Mouse (Mus musculus) embryonic facial prominence, embryonic 15.5 days (tissue): ENCODE measurements around the gene Krtap1-4. TPM values are rescaled to one million over a fixed set of nuclear protein-coding genes. Genes with fewer than 3 reads are reported as not detected.
"Not testable (repeated sequence)": the region's sequence is repeated elsewhere in the genome, so short reads cannot be mapped to it uniquely, and the experiment has no call there.

Source experiments
- ATAC-seq: fragments of 200-750 bp; cut with Nextera tagmentation; 2 replicates; pipeline ENCODE4 v1.8.0; 2017; ENCODE audit warnings: low read depth, moderate TSS enrichment; ENCODE audit not compliant: insufficient number of reproducible peaks, low FRiP score, low TSS enrichment
- H3K27ac ChIP-seq: fragments of 300-500 bp; sonication (generic); replicated peaks from 2 replicates; pipeline ENCODE4 v1.5.1; 2015; ENCODE audit warnings: mild to moderate bottlenecking, inconsistent platforms
- H3K27me3 ChIP-seq: fragments of 300-500 bp; sonication (generic); 2 replicates; pipeline ENCODE4 v1.6.1; 2015; ENCODE audit warnings: inconsistent platforms
- H3K36me3 ChIP-seq: fragments of 300-500 bp; sonication (generic); 2 replicates; pipeline ENCODE4 v1.6.1; 2015; ENCODE audit warnings: mild to moderate bottlenecking, inconsistent platforms
- H3K4me1 ChIP-seq: fragments of 300-500 bp; sonication (generic); 2 replicates; pipeline ENCODE4 v1.6.1; 2015; ENCODE audit warnings: inconsistent platforms
- H3K4me2 ChIP-seq: fragments of 300-500 bp; sonication (generic); replicated peaks from 2 replicates; pipeline ENCODE4 v1.6.1; 2015; ENCODE audit warnings: mild to moderate bottlenecking, inconsistent platforms
- H3K4me3 ChIP-seq: fragments of 300-500 bp; sonication (generic); replicated peaks from 2 replicates; pipeline ENCODE4 v1.5.1; 2015; ENCODE audit warnings: mild to moderate bottlenecking, inconsistent platforms
- H3K9ac ChIP-seq: fragments of 300-500 bp; sonication (generic); 2 replicates; pipeline ENCODE4 v1.6.1; 2015; ENCODE audit warnings: inconsistent platforms
- H3K9me3 ChIP-seq: fragments of 300-500 bp; sonication (generic); replicated peaks from 2 replicates; pipeline ENCODE4 v1.6.1; 2016; ENCODE audit warnings: inconsistent platforms
- WGBS: fragments of 180-500 bp; shearing (Covaris S2); methylation state at CpG from one replicate; pipeline ENCODE4 v1.1.7; 2015; 5-methylcytosine and 5-hydroxymethylcytosine counted together
- polyA plus RNA-seq: library from polyadenylated mRNA; unstranded; fragments of >200 nt; fragmentation: Nextera tagmentation; extraction: Ambion mirVana; gene quantifications from 2 replicates; pipeline ENCODE4 v1.2.1, GENCODE M21; 2015

Krtap1-4 gene
- polyA plus RNA-seq = 2.0 and 2.2 TPM in 2 replicates

DNA sequence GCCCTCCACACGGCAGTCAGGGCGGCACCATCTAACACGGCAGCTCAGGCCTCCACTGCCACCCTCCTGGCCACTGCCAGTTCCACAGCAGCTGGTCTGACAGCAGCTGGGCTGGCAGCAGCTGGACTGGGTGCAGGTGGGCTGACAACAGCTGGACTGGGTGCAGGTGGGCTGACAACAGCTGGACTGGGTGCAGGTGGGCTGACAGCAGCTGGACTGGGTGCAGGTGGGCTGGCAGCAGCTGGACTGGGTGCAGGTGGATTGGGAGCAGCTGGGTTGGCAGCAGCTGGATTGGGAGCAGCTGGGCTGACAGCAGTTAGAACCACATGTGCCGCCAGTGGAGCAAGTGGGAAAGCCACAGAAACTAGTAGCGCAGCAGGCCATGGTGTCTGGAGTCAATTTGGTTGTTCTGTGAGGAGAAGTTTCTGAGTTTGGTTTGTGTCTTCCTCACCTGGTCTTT, at the start of gene Krtap1-4:
TSS of gene Krtap1-4 (minus strand) at position 410 of the 460 bp plus-strand sequence.
- Histone ChIP-seq H3K9ac (no peak within 1 kb of the TSS), H3K27ac (no peak within 1 kb of the TSS), H3K4me3 (no peak within 1 kb of the TSS), H3K4me1 (no peaks in the 10 kb centered on the region), H3K9me3 (no peaks in the 10 kb centered on the region), H3K36me3 (no peaks in the 10 kb centered on the region), H3K27me3 (no peaks in the 10 kb centered on the region), H3K4me2 (no peak within 1 kb of the TSS)
- WGBS = 55% methylated on average over 5 of the region's 5 CpGs
- ATAC-seq = no peak

DNA sequence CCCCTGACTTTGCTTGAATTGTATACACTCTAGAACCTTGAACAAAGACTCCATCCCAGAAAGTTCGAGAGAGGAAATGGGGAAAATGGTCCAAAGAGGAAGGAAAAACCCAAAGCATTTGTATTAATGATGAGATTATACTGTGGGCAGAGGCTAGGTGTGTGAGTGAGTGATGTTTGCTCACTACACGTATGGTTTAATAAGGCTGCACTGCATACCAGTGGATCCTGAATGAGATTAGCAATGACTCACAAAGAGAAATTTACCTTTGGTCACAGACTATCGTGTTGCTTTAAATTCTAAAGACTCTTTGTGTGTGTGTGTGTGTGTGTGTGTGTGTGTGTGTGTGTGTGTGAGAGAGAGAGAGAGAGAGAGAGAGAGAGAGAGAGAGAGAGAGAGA, 47.4 kb upstream of the Krtap1-4 start:
- H3K4me2 ChIP-seq = no peak overlapping the region
- 59% methylated on average over 3 of the region's 3 CpGs for WGBS

DNA sequence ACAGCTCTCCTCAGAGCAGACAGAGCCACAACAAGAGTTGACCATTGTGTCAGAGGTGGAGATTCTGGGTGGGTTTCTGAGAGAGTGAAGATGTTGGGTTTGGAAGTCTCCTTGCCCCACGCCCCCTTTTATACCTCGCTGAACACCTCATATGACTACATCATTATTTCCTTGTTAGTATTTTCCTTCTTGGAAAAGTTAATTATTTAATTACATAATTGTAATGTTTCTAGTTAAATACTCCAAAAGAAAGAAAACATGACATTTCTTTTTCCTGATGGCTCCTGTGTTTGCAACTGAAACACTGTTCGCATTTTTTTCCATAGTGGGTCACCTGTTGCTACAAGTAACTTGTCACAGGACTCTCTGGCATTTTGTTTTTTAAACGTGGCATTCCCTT, 44.7 kb upstream of the Krtap1-4 start, which contains the start of gene Krtap4-1:
TSS of gene Krtap4-1 (minus strand) at position 101 of the 400 bp plus-strand sequence.
- no peak for ATAC-seq
- Histone ChIP-seq H3K4me2 (no peak within 1 kb of the TSS), H3K9me3 (no peaks in the 10 kb centered on the region), H3K27ac (no peak within 1 kb of the TSS), H3K4me3 (no peak within 1 kb of the TSS), H3K9ac (no peak within 1 kb of the TSS), H3K27me3 (no peaks in the 10 kb centered on the region), H3K36me3 (no peaks in the 10 kb centered on the region), H3K4me1 (no peaks in the 10 kb centered on the region)
- WGBS = 69% methylated on average over 4 of the region's 4 CpGs

More for the DNA sequence above, 47.4 kb upstream of the Krtap1-4 start:
- ATAC-seq = no peak
- no peaks in the 10 kb centered on the region for H3K36me3 ChIP-seq
- no peak overlapping the region for H3K9ac ChIP-seq
- H3K9me3 ChIP-seq = no peaks in the 10 kb centered on the region
- no peaks in the 10 kb centered on the region for H3K27me3 ChIP-seq
- H3K27ac ChIP-seq = no peak overlapping the region
- H3K4me1 ChIP-seq = peaks cover 3% of the 10 kb centered on the region; the same call in 1 of the 2 replicates
- H3K4me3 ChIP-seq = no peak overlapping the region

DNA sequence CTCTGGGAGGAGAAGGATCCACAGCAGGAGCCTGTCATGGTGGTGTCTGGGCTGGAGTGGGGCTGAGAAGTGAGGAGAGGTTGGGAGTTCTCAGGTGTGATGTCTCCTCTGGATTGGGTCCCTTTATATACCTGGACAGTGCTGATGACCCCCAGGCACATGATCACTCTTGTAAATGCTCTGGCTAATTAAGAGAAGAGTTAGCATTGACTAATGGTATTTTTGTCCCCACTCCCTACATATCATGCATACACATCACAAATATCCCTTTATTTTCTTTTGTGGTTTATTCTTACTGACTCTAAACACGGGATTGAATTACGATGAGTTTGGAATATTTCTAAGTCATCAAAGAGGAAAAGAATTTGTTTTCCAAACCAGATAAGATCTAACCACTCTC, 36.9 kb upstream of the Krtap1-4 start, which contains the start of gene Gm11562:
TSS of gene Gm11562 (minus strand) at position 101 of the 400 bp plus-strand sequence.
- ATAC-seq = no peak
- no peak within 1 kb of the TSS for H3K27ac ChIP-seq
- no peak within 1 kb of the TSS for H3K9ac ChIP-seq
- 63% methylated on average over 2 of the region's 2 CpGs for WGBS
- H3K36me3 ChIP-seq = no peaks in the 10 kb centered on the region
- H3K4me1 ChIP-seq = no peaks in the 10 kb centered on the region
- H3K9me3 ChIP-seq = no peaks in the 10 kb centered on the region
- no peaks in the 10 kb centered on the region for H3K27me3 ChIP-seq
- no peak within 1 kb of the TSS for H3K4me3 ChIP-seq
- H3K4me2 ChIP-seq = no peak within 1 kb of the TSS

DNA sequence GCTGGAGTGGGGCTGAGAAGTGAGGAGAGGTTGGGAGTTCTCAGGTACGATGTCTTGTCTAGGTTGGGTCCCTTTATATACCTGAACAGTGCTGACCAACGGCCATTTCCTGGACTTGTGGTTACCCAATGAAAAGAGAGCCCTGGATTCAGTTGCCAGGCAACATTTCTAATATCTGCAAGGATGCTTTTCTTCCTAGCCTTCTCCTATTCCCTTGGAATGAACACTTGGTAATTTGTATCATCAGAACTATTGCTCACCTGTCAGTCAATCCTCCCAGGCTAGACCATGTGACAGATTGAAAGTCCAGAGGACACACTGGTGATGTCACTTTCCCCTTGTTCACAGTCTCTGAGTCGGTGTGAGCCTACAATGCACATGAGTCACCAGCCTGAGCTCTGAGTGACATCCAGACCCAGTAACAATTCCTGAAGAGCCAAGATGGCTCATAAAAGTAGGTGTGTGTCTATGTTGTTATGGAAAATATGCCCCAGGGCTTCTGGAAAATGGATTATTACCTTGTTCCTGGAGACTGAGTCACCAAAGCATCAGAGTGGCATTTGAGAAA, 31.4 kb upstream of the Krtap1-4 start, which contains the start of gene Krtap2-4:
TSS of gene Krtap2-4 (minus strand) at position 51 of the 568 bp plus-strand sequence.
- ATAC-seq = no peak
- no peaks in the 10 kb centered on the region for H3K27me3 ChIP-seq
- WGBS = 64% methylated on average over 3 of the region's 3 CpGs
- no peak within 1 kb of the TSS for H3K27ac ChIP-seq
- no peaks in the 10 kb centered on the region for H3K4me1 ChIP-seq
- H3K36me3 ChIP-seq = no peaks in the 10 kb centered on the region
- H3K4me2 ChIP-seq = no peak within 1 kb of the TSS
- H3K9ac ChIP-seq = no peak within 1 kb of the TSS
- H3K4me3 ChIP-seq = no peak within 1 kb of the TSS
- no peaks in the 10 kb centered on the region for H3K9me3 ChIP-seq

DNA sequence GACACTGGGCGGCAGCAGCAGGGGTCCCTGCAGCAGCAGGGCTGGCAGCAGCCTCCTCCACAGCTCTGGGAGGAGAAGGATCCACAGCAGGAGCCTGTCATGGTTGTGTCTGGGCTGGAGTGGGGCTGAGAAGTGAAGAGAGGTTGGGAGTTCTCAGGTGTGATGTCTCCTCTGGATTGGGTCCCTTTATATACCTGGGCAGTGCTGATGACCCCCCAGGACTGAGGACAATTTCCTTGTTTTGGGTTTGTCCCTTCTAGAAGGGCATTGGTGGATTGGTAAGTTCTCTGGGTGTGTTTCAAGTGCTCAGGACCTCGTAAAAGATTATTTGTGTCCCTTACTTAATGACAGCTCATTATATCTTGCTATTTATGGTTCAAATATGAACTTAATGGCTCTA, 26.6 kb upstream of the Krtap1-4 start, which contains the start of gene Gm11937:
TSS of gene Gm11937 (minus strand) at position 101 of the 400 bp plus-strand sequence.
- H3K4me2 ChIP-seq, H3K9ac ChIP-seq, ATAC-seq, H3K27me3 ChIP-seq, H3K9me3 ChIP-seq, H3K27ac ChIP-seq, H3K4me1 ChIP-seq, H3K4me3 ChIP-seq, H3K36me3 ChIP-seq: not testable (repeated sequence)
- 64% methylated on average over 1 of the region's 2 CpGs for WGBS

DNA sequence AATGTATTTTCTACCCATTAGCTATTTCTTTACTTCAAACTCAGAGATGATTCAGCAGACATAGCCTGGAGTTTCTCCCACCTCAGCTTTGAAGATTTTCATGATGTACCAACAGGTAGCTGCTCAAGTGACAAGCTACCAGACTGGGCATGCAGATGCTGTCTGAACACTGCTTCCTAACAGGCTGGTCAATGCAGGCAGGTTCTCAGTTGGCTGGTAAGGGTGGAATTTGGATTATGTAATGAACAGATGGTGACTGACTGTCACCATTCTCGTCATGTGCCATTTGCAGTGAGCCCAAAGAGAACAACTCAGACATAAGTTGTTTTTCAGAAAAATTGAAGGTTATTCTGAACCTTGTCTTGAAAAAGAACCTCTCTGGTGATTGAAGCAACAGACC, 25.7 kb upstream of the Krtap1-4 start:
- WGBS = 52% methylated on average over 1 of the region's 1 CpGs

DNA sequence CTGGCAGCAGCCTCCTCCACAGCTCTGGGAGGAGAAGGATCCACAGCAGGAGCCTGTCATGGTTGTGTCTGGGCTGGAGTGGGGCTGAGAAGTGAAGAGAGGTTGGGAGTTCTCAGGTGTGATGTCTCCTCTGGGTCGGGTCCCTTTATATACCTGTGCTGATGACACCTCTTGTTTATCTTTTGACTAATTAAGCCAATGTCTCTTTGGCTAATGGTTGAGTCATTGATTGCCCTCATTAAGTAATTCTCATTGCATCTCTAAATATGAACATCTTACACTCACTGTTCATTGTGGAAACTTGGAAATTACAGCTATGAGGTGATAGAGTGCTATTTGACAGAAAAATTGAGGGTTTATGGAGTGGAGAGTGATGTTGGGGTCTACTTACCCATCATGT, 19.8 kb upstream of the Krtap1-4 start, which contains the start of gene Gm11938:
TSS of gene Gm11938 (minus strand) at position 101 of the 400 bp plus-strand sequence.
- not testable (repeated sequence) for H3K4me2 ChIP-seq, H3K27me3 ChIP-seq, H3K27ac ChIP-seq, H3K9me3 ChIP-seq, ATAC-seq, H3K4me3 ChIP-seq, H3K36me3 ChIP-seq, H3K4me1 ChIP-seq, H3K9ac ChIP-seq
- WGBS = 76% methylated on average over 1 of the region's 1 CpGs

More for the DNA sequence above, 25.7 kb upstream of the Krtap1-4 start:
- no peaks in the 10 kb centered on the region for H3K27me3 ChIP-seq
- no peak overlapping the region for H3K4me3 ChIP-seq
- no peaks in the 10 kb centered on the region for H3K36me3 ChIP-seq
- H3K27ac ChIP-seq = no peak overlapping the region
- H3K4me1 ChIP-seq = no peaks in the 10 kb centered on the region
- no peak for ATAC-seq
- H3K9me3 ChIP-seq = no peaks in the 10 kb centered on the region
- H3K4me2 ChIP-seq = no peak overlapping the region
- H3K9ac ChIP-seq = no peak overlapping the region

DNA sequence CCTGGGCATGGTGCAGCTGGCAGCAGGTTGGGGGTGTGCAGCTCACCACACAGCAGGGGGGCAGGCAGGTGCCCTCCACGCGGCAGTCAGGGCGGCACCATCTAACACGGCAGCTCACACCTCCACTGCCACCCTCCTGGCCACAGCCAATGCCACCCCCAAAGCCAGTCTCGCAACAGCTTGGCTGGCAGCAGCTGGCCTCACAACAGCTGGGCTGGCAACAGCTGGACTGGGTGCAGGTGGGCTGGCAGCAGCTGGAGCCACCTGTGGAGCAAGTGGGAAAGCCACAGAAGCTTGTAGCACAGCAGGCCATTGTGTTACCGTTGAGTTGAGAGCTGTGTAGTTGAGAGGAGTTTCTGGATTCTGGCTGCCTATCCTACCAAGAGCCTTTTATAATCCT, 14.3 kb upstream of the Krtap1-4 start, which contains the start of gene Krtap9-3:
TSS of gene Krtap9-3 (minus strand) at position 364 of the 400 bp plus-strand sequence.
- ATAC-seq, H3K27ac ChIP-seq, H3K36me3 ChIP-seq, H3K4me3 ChIP-seq, H3K4me1 ChIP-seq, H3K9me3 ChIP-seq, H3K9ac ChIP-seq, H3K27me3 ChIP-seq, H3K4me2 ChIP-seq: not testable (repeated sequence)
- WGBS = 77% methylated on average over 6 of the region's 6 CpGs

DNA sequence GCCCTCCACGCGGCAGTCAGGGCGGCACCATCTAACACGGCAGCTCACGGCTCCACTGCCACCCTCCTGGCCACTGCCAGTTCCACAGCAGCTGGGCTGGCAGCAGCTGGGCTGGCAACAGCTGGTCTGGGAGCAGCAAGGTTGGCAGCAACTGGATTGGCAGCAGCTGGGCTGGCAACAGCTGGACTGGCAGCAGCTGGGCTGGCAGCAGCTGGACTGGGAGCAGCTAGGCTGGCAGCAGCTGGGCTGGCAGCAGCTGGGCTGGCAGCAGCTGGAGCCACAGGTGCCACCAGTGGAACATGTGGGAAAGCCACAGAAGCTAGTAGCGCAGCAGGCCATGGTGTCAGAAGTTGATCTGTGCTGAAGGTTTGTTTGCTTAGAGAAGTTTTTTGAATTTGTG, 7.5 kb upstream of the Krtap1-4 start, which contains the start of gene Krtap1-3:
TSS of gene Krtap1-3 (minus strand) at position 359 of the 400 bp plus-strand sequence.
- no peak for ATAC-seq
- no peak within 1 kb of the TSS for H3K9ac ChIP-seq
- no peak within 1 kb of the TSS for H3K4me2 ChIP-seq
- H3K27ac ChIP-seq = no peak within 1 kb of the TSS
- H3K4me3 ChIP-seq = no peak within 1 kb of the TSS
- H3K36me3 ChIP-seq = no peaks in the 10 kb centered on the region
- H3K27me3 ChIP-seq = no peaks in the 10 kb centered on the region
- no peaks in the 10 kb centered on the region for H3K9me3 ChIP-seq
- whole genome bisulfite sequencing = 72% methylated on average over 6 of the region's 6 CpGs
- no peaks in the 10 kb centered on the region for H3K4me1 ChIP-seq

DNA sequence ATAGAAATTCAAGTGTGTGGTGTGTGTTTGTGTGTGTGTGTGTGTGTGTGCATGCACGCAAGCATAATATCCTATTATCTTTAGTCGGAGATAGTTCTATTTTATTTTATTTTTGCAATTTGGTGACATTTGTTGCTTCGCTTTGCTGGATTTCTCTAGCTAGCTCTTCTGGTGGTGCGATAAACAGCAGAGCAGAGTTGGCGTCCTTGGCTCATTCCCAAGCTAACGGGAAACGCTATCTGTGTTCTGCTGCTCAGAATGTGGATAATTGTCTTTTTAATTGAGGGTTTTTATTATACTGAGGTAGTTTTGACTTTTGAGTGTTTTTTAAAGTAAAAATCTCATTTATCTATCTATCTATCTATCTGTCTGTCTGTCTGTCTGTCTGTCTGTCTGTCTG, 1.6 kb upstream of the Krtap1-4 start:
- 83% methylated on average over 7 of the region's 7 CpGs for WGBS
- Histone ChIP-seq H3K4me1 (no peaks in the 10 kb centered on the region), H3K27me3 (no peaks in the 10 kb centered on the region), H3K36me3 (no peaks in the 10 kb centered on the region), H3K9me3 (no peaks in the 10 kb centered on the region), H3K9ac (no peak overlapping the region), H3K4me3 (no peak overlapping the region), H3K27ac (no peak overlapping the region), H3K4me2 (no peak overlapping the region)
- ATAC-seq = no peak
